Mouse (Mus musculus) megakaryocyte, embryonic 14.5 days (primary cell): ENCODE results near the gene Ptpn21. TPM values are rescaled to one million over a fixed set of nuclear protein-coding genes. Genes with fewer than 3 reads are reported as not detected.

Experiments
- H3K27me3 ChIP-seq: replicated peaks from 2 replicates; pipeline ENCODE3; 2012; ENCODE audit warnings: inconsistent platforms
- H3K36me3 ChIP-seq: replicated peaks from 2 replicates; pipeline ENCODE3; 2012; ENCODE audit warnings: low read length, inconsistent platforms, mixed read lengths
- H3K4me1 ChIP-seq: 2 replicates; pipeline ENCODE4 v1.6.1; 2012; ENCODE audit warnings: inconsistent platforms
- H3K4me3 ChIP-seq: replicated peaks from 2 replicates; pipeline ENCODE3; 2012; ENCODE audit warnings: moderate library complexity, mild to moderate bottlenecking, inconsistent platforms
- H3K9me3 ChIP-seq: 2 replicates; pipeline ENCODE4 v1.6.1; 2012; ENCODE audit warnings: inconsistent platforms
- FLI1 ChIP-seq: IDR thresholded peaks from 2 replicates; pipeline ENCODE4 v1.6.1; 2012; ENCODE audit warnings: low read length, inconsistent platforms, mixed read lengths
- GATA1 ChIP-seq: IDR thresholded peaks from 3 replicates; pipeline ENCODE4 v1.6.1; 2012; ENCODE audit warnings: mixed read lengths, low read length, inconsistent platforms, borderline replicate concordance
- polyA plus RNA-seq: library from polyadenylated mRNA; stranded (reverse); fragments of >175 nt; gene quantifications from 2 replicates; pipeline ENCODE4 v1.2.3, GENCODE M21; 2012; ENCODE audit warnings: low replicate concordance; ENCODE audit not compliant: insufficient read depth

Gene Ptpn21
- polyA plus RNA-seq, 1 experiment, result 0.97 TPM

DNA sequence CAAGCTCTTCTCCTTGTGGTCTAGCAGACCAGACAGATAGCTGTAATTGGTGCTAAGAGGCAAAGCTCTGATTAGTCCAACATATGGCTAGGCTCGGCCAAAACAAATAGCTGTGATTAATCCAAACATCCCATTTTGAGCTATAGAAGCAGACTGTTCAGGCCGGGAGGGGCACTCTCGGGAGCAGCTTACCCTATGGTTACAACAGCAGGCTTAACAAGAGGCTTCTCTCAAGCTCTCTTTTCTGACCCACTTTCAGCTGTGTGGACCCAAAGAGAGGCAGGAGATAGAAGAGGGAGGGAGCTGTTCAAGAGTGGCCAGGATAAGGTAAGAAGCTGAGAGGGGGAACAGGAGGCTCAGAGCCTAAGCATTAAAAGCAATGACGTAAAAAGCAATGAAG lies 8.4 kb upstream of the Ptpn21 start:
- TF ChIP-seq GATA1 (no peak), FLI1 (no peak)
- Histone ChIP-seq H3K4me1 (peaks cover 45% of the 10 kb centered on the region), H3K36me3 (peaks cover 9% of the 10 kb centered on the region), H3K27me3 (peaks cover 4% of the 10 kb centered on the region), H3K4me3 (no peak overlapping the region), H3K9me3 (no peaks in the 10 kb centered on the region)

- H3K36me3 ChIP-seq, result no peaks in the 10 kb centered on the region
- H3K9me3 ChIP-seq, result peaks cover 6% of the 10 kb centered on the region; the same call in 1 of the 2 replicates
- peaks cover 28% of the 10 kb centered on the region for H3K4me1 ChIP-seq
- H3K27me3 ChIP-seq, result peaks cover 35% of the 10 kb centered on the region
- TF ChIP-seq FLI1 (no peak), GATA1 (no peak)
- no peak overlapping the region for H3K4me3 ChIP-seq
These were observed 3.9 kb upstream of the Ptpn21 start for GRCm38 (mm10) chr12:98741011-98741501.

GRCm38 (mm10) chr12:98737801-98738350 lies 671 bp upstream of the Ptpn21 start:
- no peaks in the 10 kb centered on the region for H3K36me3 ChIP-seq
- H3K9me3 ChIP-seq, result peaks cover 6% of the 10 kb centered on the region; the same call in 1 of the 2 replicates
- H3K4me3 ChIP-seq, result peak overlapping the region; percentile 92
- TF ChIP-seq GATA1, result no peak
- no peak for TF ChIP-seq FLI1
- H3K4me1 ChIP-seq, result peaks cover 37% of the 10 kb centered on the region
- peaks cover 33% of the 10 kb centered on the region for H3K27me3 ChIP-seq

DNA sequence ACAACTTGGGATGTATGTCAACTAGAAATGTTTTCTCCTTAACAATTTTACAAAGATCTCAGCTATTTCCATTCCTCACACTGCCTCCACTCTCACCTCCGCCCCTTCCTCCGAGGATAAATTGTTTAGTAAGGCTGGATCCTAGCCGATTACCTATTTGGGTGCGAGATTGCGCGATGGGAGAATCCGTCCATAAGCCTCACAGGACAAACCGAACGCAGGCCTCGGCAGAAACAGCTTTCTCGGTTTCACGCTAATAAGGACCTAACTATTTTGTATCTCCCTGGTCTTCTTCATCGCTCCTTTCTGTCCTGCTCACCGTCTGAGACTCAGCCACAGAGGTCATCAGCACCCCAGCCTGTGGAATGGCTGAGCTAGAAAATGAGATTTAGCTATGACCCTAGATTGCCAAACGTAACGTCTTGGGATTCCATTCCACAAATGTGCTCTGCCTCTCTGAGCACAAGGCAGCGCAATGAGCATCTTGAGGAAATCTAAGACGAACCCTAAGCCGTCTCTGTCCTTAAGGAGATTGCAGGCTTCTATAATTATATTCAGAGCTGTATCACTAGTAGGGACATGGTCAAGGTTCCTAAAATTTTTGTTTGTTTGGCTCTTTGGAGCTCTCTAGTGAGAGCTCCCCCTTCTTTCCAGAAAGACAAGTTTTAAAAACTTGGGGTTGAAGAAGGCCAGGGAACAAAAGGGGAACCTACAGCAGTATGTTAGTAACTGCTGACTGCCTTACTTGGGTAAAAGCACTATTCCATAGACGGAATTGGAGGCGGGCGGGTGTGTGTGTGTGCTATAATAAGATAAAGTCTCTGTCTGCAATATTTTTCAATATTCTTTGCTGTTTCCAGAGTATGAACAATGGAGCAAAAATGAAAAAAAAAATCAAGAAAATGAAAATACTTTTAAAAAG lies 2.1 kb downstream of the Ptpn21 start:
- no peaks in the 10 kb centered on the region for H3K36me3 ChIP-seq
- H3K4me1 ChIP-seq, result peaks cover 38% of the 10 kb centered on the region
- peak overlapping the region; percentile 94 for H3K4me3 ChIP-seq
- H3K27me3 ChIP-seq, result peaks cover 30% of the 10 kb centered on the region
- TF ChIP-seq GATA1 (no peak), FLI1 (no peak)
- H3K9me3 ChIP-seq, result peaks cover 6% of the 10 kb centered on the region; the same call in 1 of the 2 replicates

DNA sequence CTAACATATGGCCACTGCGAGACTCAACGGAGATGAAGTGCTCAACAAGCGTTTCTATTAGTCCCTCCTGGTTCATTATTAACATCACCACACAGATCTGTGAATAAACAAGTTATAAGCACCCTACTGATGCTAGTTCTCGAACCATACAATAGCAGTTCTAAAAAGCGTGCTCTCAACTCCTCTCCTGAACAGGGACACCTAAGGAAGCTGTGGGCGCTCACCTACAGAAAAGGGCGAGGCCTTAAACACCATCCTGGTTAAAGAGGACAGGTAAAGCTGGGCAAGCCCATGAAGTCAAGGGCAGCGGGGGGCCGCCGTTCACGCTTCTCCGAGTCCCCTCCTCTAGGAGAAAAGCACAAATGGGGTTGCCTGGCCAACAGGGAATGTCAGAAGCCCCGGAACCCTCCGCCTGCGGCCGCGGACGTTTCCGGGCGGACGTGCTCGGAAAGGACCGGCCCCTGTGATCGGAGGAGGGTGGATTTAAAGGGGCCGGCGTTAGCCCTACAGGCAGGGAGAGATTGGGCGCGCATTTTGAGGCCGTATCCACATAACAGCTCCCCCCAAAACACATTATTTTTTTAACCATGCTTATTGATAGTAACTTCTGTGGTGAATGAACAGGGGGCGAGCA lies 2.8 kb downstream of the Ptpn21 start:
- TF ChIP-seq GATA1 (no peak), FLI1 (no peak)
- peaks cover 38% of the 10 kb centered on the region for H3K4me1 ChIP-seq
- no peaks in the 10 kb centered on the region for H3K36me3 ChIP-seq
- peaks cover 24% of the 10 kb centered on the region for H3K27me3 ChIP-seq
- H3K9me3 ChIP-seq, result peaks cover 6% of the 10 kb centered on the region; the same call in 1 of the 2 replicates
- peak overlapping the region; percentile 94 for H3K4me3 ChIP-seq

DNA sequence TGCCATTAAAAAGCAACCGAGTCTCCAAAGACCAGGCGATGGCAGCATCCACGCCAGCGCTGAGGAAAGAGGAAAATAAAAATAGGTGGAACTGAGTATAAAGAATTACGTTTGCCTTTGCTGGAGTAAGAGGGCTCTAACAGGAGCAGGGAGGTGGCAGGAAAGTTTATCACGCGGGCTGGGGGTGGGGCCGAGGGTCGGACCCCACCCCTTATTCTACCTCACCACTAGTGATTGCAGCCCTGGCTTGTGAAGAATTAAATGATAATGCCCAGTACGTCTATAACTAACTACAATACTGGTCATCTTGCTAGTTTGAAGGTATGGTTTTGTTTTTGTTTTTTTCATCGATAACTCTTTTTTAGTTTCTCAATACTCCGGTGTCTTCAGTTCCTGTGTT lies 3.4 kb downstream of the Ptpn21 start:
- TF ChIP-seq GATA1, result no peak
- no peak for TF ChIP-seq FLI1
- peaks cover 20% of the 10 kb centered on the region for H3K27me3 ChIP-seq
- H3K4me1 ChIP-seq, result peaks cover 38% of the 10 kb centered on the region

DNA sequence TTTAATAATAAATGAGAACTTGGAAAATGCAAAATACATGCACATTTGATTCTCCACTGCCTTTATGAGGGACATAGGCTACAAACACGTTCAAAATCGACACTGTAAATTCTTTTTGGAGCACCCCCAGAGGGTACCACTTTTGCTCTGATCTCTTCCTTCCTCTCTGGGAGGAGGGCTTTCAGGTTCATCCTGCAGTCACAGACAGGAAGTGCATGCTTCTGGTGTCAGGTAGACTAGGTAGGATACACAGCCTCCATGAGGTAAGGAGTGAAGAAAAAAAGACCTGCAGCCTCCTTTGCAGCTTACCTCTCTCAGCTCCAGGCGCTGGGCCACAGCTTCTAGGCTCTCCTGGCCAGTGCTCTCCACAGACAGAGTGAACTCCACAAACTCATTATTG lies 4.0 kb downstream of the Ptpn21 start:
- Histone ChIP-seq H3K4me3 (peak overlapping the region; percentile 94), H3K4me1 (peaks cover 36% of the 10 kb centered on the region), H3K9me3 (no peaks in the 10 kb centered on the region), H3K36me3 (no peaks in the 10 kb centered on the region), H3K27me3 (peaks cover 15% of the 10 kb centered on the region)
- TF ChIP-seq GATA1 (no peak), FLI1 (no peak)

More for the DNA sequence above, 3.4 kb downstream of the Ptpn21 start:
- Histone ChIP-seq H3K36me3 (no peaks in the 10 kb centered on the region), H3K4me3 (peak overlapping the region; percentile 94), H3K9me3 (peaks cover under 1% of the 10 kb centered on the region; the same call in 1 of the 2 replicates)

DNA sequence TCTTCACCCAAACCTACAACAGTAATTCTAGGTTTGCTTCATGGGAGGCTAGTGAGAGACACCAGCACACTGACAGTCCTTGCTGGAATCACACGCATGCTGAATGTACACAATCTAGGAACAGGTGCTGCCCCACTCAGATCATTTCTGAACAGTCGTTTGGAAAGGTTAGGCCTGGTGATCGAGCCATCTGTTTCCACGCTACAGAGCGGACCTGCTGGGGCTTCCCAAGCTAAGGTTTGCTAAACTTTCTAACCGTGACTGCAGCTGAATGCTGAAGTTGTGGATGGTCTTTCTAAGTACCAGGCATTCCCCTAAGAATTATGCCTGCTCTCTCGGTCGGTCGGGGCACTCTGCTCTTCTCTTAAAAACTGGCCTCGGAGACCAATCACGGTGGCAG lies 6.5 kb downstream of the Ptpn21 start:
- H3K36me3 ChIP-seq, result no peaks in the 10 kb centered on the region
- H3K4me3 ChIP-seq, result no peak overlapping the region
- no peaks in the 10 kb centered on the region for H3K9me3 ChIP-seq
- H3K27me3 ChIP-seq, result no peaks in the 10 kb centered on the region
- H3K4me1 ChIP-seq, result peaks cover 28% of the 10 kb centered on the region
- TF ChIP-seq GATA1 (no peak), FLI1 (no peak)

DNA sequence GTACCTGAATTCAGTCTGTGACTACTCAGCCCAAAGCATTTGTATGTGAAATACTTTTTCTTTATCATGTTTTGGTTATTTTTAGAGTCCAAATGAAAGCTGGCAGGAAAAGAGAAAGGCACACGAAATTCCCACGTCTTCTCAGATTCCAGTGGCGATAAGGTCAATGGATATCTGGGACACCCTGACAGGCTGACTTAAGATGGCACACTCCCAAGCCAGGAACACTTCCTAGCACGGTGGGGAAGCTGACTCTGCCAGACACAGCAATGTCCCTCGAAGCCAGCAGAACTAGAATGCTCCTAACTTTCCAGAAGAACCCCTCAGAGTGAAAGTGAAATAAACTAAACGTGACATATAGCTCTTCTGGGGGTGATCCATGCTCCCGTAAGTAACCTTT lies 10.0 kb downstream of the Ptpn21 start:
- TF ChIP-seq GATA1 (no peak), FLI1 (no peak)
- H3K27me3 ChIP-seq, result peaks cover 2% of the 10 kb centered on the region
- peaks cover 7% of the 10 kb centered on the region for H3K4me1 ChIP-seq
- no peaks in the 10 kb centered on the region for H3K36me3 ChIP-seq
- no peak overlapping the region for H3K4me3 ChIP-seq
- H3K9me3 ChIP-seq, result peaks cover 6% of the 10 kb centered on the region
